8 mouse cellular contexts compared by ENCODE assay signal in genomic region chr1:104993905-104994611, GRCm38 (mm10).
A peak's percentile ranks its signal among the peaks of the same experiment; 100 is the strongest.
DNase-seq lines count a peak whose midpoint lies in the region; ATAC-seq lines count a peak whose summit lies in the region.

No protein-coding gene starts in this region.

- no peaks in the 10 kb centered on the region for H3K36me3 ChIP-seq in heart, embryonic 12.5 days
- H3K36me3 ChIP-seq in kidney, embryonic 15.5 days, result no peaks in the 10 kb centered on the region

- peak overlapping the region; percentile 38 for H3K4me3 ChIP-seq in brown adipose tissue, adult 24 weeks (ENCODE audit: insufficient read depth, low read depth, low read length)
- H3K4me3 ChIP-seq in heart, embryonic 12.5 days, result peak overlapping the region; percentile 47
- H3K4me3 ChIP-seq in kidney, embryonic 15.5 days (replicated peaks), result peak overlapping the region; percentile 50

- peak; percentile 21 for DNase-seq in cerebellum, adult 11-12 months
- no peak for DNase-seq in cerebellum, adult 9-11 months
- DNase-seq in yolk sac, embryonic 10.5 days (ENCODE audit: low spot score), result peak; percentile 14
- no peak for DNase-seq in right cerebral cortex, postnatal 10 days (ENCODE audit: low spot score in 2 of 2)

- no peaks in the 10 kb centered on the region for H3K4me1 ChIP-seq in brown adipose tissue, adult 24 weeks (ENCODE audit: control insufficient read depth, insufficient read depth, insufficient read length, low read length)
- no peaks in the 10 kb centered on the region for H3K4me1 ChIP-seq in heart, embryonic 12.5 days (replicated peaks)
- peaks cover 6% of the 10 kb centered on the region for H3K4me1 ChIP-seq in kidney, embryonic 15.5 days

- no peak overlapping the region for H3K27ac ChIP-seq in brown adipose tissue, adult 24 weeks (replicated peaks; ENCODE audit: low read depth, low read length)
- no peak overlapping the region for H3K27ac ChIP-seq in heart, embryonic 12.5 days (ENCODE audit: poor library complexity, severe bottlenecking)
- no peak overlapping the region for H3K27ac ChIP-seq in kidney, embryonic 15.5 days

- H3K9ac ChIP-seq in heart, embryonic 12.5 days, result peak overlapping the region; percentile 55
- peak overlapping the region; percentile 37 for H3K9ac ChIP-seq in kidney, embryonic 15.5 days

- ATAC-seq in heart, embryonic 12.5 days (ENCODE audit: insufficient number of reproducible peaks, low FRiP score), result peak; percentile 53; the same call in 1 of the 2 replicates
- ATAC-seq in kidney, embryonic 15.5 days (replicated peaks; ENCODE audit: low FRiP score), result peak; percentile 95
- ATAC-seq in megakaryocyte progenitor cell, adult 5-6 weeks (replicated peaks; ENCODE audit: poor library complexity), result peak; percentile 51

- no peaks in the 10 kb centered on the region for H3K27me3 ChIP-seq in heart, embryonic 12.5 days (replicated peaks)
- no peaks in the 10 kb centered on the region; the same call in 1 of the 2 replicates for H3K27me3 ChIP-seq in kidney, embryonic 15.5 days

- no peaks in the 10 kb centered on the region for H3K9me3 ChIP-seq in heart, embryonic 12.5 days (replicated peaks)
- H3K9me3 ChIP-seq in kidney, embryonic 15.5 days (replicated peaks), result no peaks in the 10 kb centered on the region

- peak overlapping the region; percentile 94 for H3K4me2 ChIP-seq in heart, embryonic 12.5 days
- H3K4me2 ChIP-seq in kidney, embryonic 15.5 days, result peak overlapping the region; percentile 87

- 16% methylated on average over 51 of the region's 51 CpGs for WGBS in heart, embryonic 12.5 days
- WGBS in kidney, embryonic 15.5 days, result 10% methylated on average over 51 of the region's 51 CpGs

Comparison
In these comparisons a context has a peak if more than half of its experiments do, and no peak if none do; other contexts are left out.
1. DNase-seq: peak in cerebellum, adult 11-12 months (single experiment) and yolk sac, embryonic 10.5 days (single experiment); none in cerebellum, adult 9-11 months (single experiment) and right cerebral cortex, postnatal 10 days (0 of 2).
2. Peak in every context shown above with its lines, with median percentiles within 50 percentile points of each other: H3K4me3 ChIP-seq and ATAC-seq.